Comparison of ENCODE assay signal across 16 mouse cellular contexts in the genomic region with DNA sequence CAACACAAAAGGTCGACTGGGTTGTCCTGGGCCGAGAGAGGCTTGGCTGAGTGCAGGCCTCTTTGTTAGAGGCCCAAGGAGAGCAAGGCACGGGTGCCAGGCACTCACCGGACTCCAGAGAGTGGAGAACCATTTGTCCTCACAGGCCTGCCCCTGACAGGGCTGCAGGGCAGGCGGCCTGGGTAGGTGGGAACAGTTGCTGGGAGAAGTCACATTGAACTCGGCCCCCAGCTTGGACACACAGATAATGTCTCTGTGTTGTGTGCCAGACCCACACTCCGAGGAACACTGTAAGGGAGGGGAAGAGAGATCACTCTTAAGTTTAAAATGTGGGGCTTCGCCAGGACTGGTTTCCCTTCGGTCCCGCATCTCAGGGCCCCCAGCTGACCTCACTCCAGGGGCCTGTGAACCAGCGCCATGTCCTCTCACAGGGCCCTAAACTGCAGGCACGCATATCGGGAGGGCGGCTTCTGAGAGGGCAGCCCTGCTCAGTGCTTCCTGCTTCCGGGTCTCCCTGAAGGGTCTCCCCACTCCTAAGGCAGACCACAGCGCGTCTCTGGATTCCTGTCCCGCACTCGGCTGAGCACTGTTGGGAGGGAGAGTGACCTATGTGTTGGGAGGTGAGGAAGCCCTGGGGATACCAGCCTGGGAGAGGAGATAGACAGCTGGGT. TPM values are rescaled to one million over a fixed set of nuclear protein-coding genes. Genes with fewer than 3 reads are reported as not detected.
A peak's percentile ranks its signal among the peaks of the same experiment; 100 is the strongest.
DNase-seq lines count a peak whose midpoint lies in the region; ATAC-seq lines count a peak whose summit lies in the region.
"Had no signal": no experiment of that assay in that cellular context is flagged by ENCODE, and none has a peak within 500 bp of the region (broad histone marks: within the 10 kb centered on the region; RNA-seq: fewer than 3 reads in every experiment).

No protein-coding gene starts in this region.

- H3K4me1 ChIP-seq in hindbrain, embryonic 10.5 days (replicated peaks): peaks cover 72% of the 10 kb centered on the region
- no peaks in the 10 kb centered on the region; the same call in 1 of the 2 replicates for H3K4me1 ChIP-seq in hindbrain, embryonic 11.5 days (replicated peaks; ENCODE audit: control insufficient read depth, insufficient read depth, low read length)

- 0 out of 2 replicates have a peak overlapping the region, but pooled peaks have one; percentile 1 for H3K4me3 ChIP-seq in hindbrain, embryonic 10.5 days
- no peak overlapping the region for H3K4me3 ChIP-seq in hindbrain, embryonic 11.5 days (ENCODE audit: low read depth, low read length)
- H3K4me3 ChIP-seq: intestine, embryonic 15.5 days; kidney, embryonic 15.5 days; liver, embryonic 15.5 days; midbrain, embryonic 12.5 days had no signal

- ATAC-seq in hindbrain, embryonic 11.5 days (ENCODE audit: low FRiP score): no peak
- ATAC-seq: forebrain, postnatal 0 days; intestine, embryonic 15.5 days; lung, postnatal 0 days had no signal

- 86% methylated on average over 19 of the region's 19 CpGs for WGBS in hindbrain, embryonic 10.5 days
- 80% methylated on average over 19 of the region's 19 CpGs for WGBS in hindbrain, embryonic 11.5 days

- H3K9ac ChIP-seq in hindbrain, embryonic 11.5 days (ENCODE audit: low read depth, low read length): no peak overlapping the region
- H3K9ac ChIP-seq: forebrain, postnatal 0 days; hindbrain, embryonic 14.5 days; intestine, embryonic 15.5 days; kidney, embryonic 15.5 days; liver, embryonic 15.5 days; midbrain, embryonic 12.5 days had no signal

- H3K9me3 ChIP-seq in hindbrain, embryonic 10.5 days: no peaks in the 10 kb centered on the region
- H3K9me3 ChIP-seq in hindbrain, embryonic 11.5 days (ENCODE audit: control insufficient read depth, low read length): no peaks in the 10 kb centered on the region
- H3K9me3 ChIP-seq: intestine, embryonic 15.5 days; kidney, embryonic 15.5 days; liver, embryonic 15.5 days; midbrain, embryonic 12.5 days had no signal

- H3K27ac ChIP-seq in hindbrain, embryonic 10.5 days: 0 out of 2 replicates have a peak overlapping the region, but pooled peaks have one; percentile 12
- H3K27ac ChIP-seq in hindbrain, embryonic 11.5 days (ENCODE audit: low read depth, low read length): no peak overlapping the region
- H3K27ac ChIP-seq: hindbrain, embryonic 14.5 days; intestine, embryonic 15.5 days; kidney, embryonic 15.5 days; midbrain, embryonic 12.5 days had no signal

- peak; percentile 96 for DNase-seq in heart, adult 11 months
- DNase-seq in heart, adult 9 months (ENCODE audit: low spot score in 2 of 2): no peak
- DNase-seq in hindbrain, embryonic 10.5 days (ENCODE audit: low spot score): no peak
- DNase-seq in hindbrain, embryonic 11.5 days (ENCODE audit: low spot score): no peak
- DNase-seq in testis, postnatal 14 days (ENCODE audit: low spot score): peak; percentile 43
- no peak for DNase-seq in testis, postnatal 10 days (ENCODE audit: low spot score)
- DNase-seq in naive thymus-derived CD4-positive, alpha-beta T cell, adult 2 months (ENCODE audit: low read depth): peak; percentile 21
- no peak for DNase-seq in frontal cortex, postnatal 10 days (ENCODE audit: low spot score in 2 of 2)
- DNase-seq: forebrain, postnatal 0 days had no signal

- no peaks in the 10 kb centered on the region for H3K27me3 ChIP-seq in hindbrain, embryonic 10.5 days (ENCODE audit: insufficient read depth, poor library complexity, severe bottlenecking)
- H3K27me3 ChIP-seq in hindbrain, embryonic 11.5 days (ENCODE audit: control insufficient read depth, insufficient read depth, low read length): no peaks in the 10 kb centered on the region
- H3K27me3 ChIP-seq: CH12.LX; intestine, embryonic 15.5 days; kidney, embryonic 15.5 days; liver, embryonic 15.5 days; midbrain, embryonic 12.5 days had no signal

- H3K36me3 ChIP-seq in hindbrain, embryonic 10.5 days: peaks cover 35% of the 10 kb centered on the region
- H3K36me3 ChIP-seq in hindbrain, embryonic 11.5 days (ENCODE audit: control insufficient read depth, insufficient read depth, low read length): no peaks in the 10 kb centered on the region
- H3K36me3 ChIP-seq: intestine, embryonic 15.5 days had no signal

- no peak overlapping the region for H3K4me2 ChIP-seq in hindbrain, embryonic 11.5 days (replicated peaks; ENCODE audit: low read depth, low read length)
- H3K4me2 ChIP-seq: hindbrain, embryonic 14.5 days; intestine, embryonic 15.5 days; kidney, embryonic 15.5 days; liver, embryonic 15.5 days; midbrain, embryonic 12.5 days had no signal

RNA-seq across cellular contexts. Expression of gene Adamtsl4, which starts 10.2 kb away (rescaled TPM):
- 0.73 and 0.86 TPM in 2 replicates for polyA plus RNA-seq in hindbrain, embryonic 10.5 days (2016; fragmentation: Nextera tagmentation; extraction: Ambion mirVana)
- 0.14 and 0.80 TPM in 2 replicates for polyA plus RNA-seq in hindbrain, embryonic 11.5 days (2014; fragmentation: Nextera tagmentation; extraction: Ambion mirVana)

RNA-seq across cellular contexts. Expression of gene Mcl1, which starts 19.0 kb away (rescaled TPM):
- 47.2 and 53.4 TPM in 2 replicates for polyA plus RNA-seq in hindbrain, embryonic 10.5 days (2016; fragmentation: Nextera tagmentation; extraction: Ambion mirVana)
- 76.1 and 87.4 TPM in 2 replicates for polyA plus RNA-seq in hindbrain, embryonic 11.5 days (2014; fragmentation: Nextera tagmentation; extraction: Ambion mirVana)

RNA-seq across cellular contexts. Expression of gene Ensa, which starts 52.8 kb away (rescaled TPM):
- polyA plus RNA-seq in hindbrain, embryonic 10.5 days (2016; fragmentation: Nextera tagmentation; extraction: Ambion mirVana): 84.8 and 89.9 TPM in 2 replicates
- 83.4 and 87.4 TPM in 2 replicates for polyA plus RNA-seq in hindbrain, embryonic 11.5 days (2014; fragmentation: Nextera tagmentation; extraction: Ambion mirVana)

Comparison
In these comparisons a context has a peak if more than half of its experiments do, and no peak if none do; other contexts are left out.
1. DNase-seq: peak in heart, adult 11 months (single experiment), testis, postnatal 14 days (single experiment) and naive thymus-derived CD4-positive, alpha-beta T cell, adult 2 months (single experiment); none in heart, adult 9 months (0 of 2), hindbrain, embryonic 10.5 days (single experiment), hindbrain, embryonic 11.5 days (single experiment), testis, postnatal 10 days (single experiment) and frontal cortex, postnatal 10 days (0 of 2).